Mouse (Mus musculus) lung, postnatal 4 days (tissue): ENCODE data around the gene Csrp1.

ENCODE experiments used
- DNase-seq, 2 experiments: peaks; one replicate each; pipeline ENCODE4 v3.0.0; 2021

Csrp1 gene

DNA sequence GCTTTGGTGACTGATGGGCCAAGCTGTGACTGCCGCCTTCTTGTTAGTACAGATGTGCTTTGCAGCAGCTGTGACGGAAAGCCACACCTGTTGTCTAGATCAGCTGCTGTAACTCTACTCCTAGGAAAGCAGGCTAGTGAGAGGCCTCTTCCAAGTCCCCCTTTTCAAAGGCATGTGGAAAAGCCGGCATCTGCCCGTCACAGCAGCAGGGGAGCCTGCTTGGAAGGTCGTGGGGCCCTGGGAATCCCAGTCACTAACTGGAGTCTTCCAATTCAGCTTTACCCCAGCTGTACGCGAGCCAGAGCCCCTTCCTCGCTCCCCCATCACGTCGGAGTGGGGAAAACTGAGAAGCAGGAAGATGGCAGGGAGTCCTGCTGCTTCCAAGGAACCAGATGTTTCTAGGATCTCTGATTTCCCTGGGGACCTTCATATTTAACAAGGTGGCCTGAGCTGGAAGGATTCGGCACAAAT lies 21.4 kb upstream of the Csrp1 start:
- DNase-seq: no peak

- peak; percentile 86 to 88 for DNase-seq
Measured at GRCm38 (mm10) chr1:135698996-135699705, 20.7 kb upstream of the Csrp1 start.

DNA sequence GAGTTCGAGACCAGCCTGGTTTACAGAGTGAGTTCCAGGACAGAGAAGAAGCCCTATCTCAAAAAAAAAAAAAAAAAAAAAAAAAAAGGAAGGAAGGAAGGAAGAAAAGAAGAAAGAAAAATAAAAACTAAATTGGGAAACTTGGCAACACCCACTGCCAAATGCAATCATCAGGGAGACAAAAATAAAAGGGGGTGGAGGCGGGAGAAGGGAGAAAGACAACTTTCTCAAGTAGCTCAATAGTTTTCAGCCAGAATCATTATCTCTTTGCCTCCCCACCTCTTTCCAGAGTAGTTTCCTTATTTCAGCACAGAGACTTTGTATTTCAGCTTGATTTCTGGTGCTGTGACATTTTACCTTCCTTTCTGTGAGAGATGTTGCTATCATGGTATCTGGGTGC lies 20.0 kb upstream of the Csrp1 start:
- no peak for DNase-seq

DNA sequence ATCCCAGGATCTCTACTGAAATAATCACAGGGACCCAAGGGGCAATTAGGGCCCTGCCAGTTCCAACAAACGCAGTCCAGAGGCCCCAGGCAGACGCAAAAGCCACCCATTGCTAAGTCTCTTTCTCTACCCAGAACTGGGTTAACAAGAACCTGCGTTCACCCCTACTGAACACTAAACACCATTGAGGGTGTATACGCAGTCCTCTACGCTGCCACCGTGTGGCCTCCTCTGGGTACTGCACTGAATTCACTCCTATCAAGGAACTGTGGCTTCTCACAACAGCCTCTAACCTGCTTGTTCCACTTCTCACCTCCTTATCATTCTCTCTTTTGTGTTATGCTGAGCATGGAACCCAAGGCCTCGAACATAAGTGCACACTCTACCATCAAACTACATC lies 19.3 kb upstream of the Csrp1 start:
- DNase-seq: peak; percentile 56 to 74

DNA sequence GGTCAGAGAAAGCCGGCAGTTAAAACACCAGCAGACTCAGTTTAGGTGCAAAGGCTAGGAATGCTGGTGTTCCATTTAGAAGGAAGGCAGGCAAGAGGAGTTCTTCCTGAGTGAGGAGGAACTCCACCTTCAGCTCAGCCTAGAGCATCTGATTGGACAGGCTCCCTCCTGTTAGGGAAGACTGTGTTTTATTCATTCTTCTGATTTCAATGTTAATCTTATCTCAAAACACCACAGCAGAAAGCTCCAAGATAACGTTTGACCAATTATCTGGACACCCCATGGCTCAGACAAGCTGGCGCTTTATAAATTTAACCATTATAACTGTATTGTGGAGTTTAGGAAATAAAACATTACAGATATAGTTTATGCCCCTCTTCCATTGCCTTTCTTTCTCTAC lies 18.5 kb upstream of the Csrp1 start:
- DNase-seq: no peak

- DNase-seq: no peak
Measured at GRCm38 (mm10) chr1:135702722-135703121, 17.1 kb upstream of the Csrp1 start.

GRCm38 (mm10) chr1:135704317-135704821 lies 15.5 kb upstream of the Csrp1 start:
- DNase-seq: no peak

- DNase-seq: no peak
Measured at GRCm38 (mm10) chr1:135708369-135708768, 11.5 kb upstream of the Csrp1 start.

- DNase-seq: no peak
Measured at GRCm38 (mm10) chr1:135711126-135711525, 8.7 kb upstream of the Csrp1 start.

GRCm38 (mm10) chr1:135714028-135714815 lies 5.6 kb upstream of the Csrp1 start:
- no peak for DNase-seq

GRCm38 (mm10) chr1:135714901-135715609 lies 4.8 kb upstream of the Csrp1 start:
- DNase-seq: no peak

- peak; percentile 77 to 86 for DNase-seq
Measured at GRCm38 (mm10) chr1:135719486-135719885, 375 bp upstream of the Csrp1 start.

GRCm38 (mm10) chr1:135723016-135723415 lies 3.2 kb downstream of the Csrp1 start:
- no peak for DNase-seq

DNA sequence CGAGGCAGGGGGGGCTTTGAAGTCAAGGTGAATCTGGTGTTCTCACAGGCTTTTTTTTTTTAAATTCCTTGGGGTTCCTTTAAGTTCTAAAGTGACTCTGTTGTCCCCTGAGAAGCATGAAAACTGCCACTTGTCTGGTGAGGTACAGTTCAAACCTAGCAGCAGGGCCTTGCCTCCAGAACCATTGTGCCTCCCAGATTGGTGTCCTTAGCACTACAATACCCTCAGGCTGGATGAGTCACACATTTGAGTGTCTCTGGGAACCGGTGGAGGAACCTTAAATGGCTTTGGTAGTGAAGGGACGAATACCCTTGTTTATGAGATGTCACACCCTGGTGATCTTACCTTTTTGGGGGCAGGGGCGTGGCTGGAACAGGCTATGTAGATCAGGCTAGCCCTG lies 4.3 kb downstream of the Csrp1 start:
- DNase-seq: no peak

DNA sequence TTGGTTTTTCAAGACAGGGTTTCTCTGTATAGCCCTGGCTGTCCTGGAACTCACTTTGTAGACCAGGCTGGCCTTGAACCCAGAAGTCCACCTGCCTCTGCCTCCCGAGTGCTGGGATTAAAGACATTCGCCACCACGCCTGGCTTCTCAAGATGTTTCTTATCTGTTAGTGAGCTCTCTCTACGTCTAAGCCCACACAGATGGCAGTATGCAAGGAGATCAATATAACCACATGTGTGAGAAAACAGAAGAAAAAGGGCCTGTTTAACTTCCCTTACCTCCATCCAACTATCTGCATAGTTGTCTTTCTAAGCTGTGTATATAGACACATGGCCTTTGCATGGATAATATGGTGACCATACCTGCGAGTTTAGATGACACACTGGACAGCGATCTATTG lies 5.5 kb downstream of the Csrp1 start:
- no peak for DNase-seq

DNA sequence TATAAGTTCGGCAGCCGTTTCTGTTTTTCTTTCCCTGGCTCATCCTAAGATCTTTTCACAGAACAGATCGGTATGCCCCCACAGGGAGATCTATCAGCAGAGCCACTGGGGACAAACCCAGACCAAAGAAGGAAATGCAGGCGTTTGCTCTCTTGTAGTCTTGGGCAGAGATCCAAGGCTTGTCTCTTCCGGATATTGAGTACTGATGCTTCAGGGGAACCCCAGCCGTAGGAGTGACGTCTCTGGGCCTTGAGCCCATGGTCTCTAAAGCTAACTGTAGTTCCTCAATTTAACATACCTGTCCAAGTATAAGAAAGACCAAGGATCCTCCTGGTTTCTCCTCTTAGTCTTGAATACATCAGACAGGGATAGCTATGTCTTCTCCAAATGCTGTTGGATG lies 6.1 kb downstream of the Csrp1 start:
- DNase-seq: peak; percentile 46 to 62

DNA sequence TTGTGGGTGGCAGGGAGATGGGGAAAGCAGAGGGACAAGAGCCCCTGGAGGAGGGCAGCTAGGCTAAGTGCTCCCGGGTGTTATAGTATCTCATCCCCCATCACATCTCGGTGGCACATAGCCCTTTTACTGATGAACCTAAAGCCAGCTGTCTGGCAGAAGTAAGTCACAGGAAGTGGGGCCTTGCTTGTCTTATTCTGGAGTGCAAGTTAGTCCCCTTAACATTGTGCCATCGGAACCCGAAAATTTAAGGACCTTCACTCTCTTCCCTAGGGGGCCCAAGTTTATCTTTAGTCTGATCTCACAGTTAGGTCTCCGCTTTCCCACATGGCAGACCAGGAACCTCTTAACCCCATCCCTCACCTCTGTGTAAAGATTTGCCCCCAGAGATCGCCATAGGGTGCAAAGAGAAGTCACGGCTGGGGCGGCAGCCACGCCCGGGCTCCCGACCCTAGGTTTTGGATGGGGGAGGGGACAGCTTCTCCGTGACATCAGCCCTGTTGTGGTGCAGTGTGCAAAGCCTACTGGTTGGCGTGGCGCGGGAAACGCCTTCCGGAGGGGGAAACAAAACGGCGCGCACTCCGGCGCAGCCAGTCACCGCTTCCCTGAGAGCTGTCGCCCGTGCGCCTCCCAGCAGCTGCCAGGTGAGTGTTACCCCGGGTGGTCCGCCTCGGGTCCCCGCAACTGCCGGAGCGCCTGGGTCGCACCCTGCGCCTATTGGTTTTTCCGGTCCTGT lies 8.9 kb downstream of the Csrp1 start:
- peak; percentile 93 to 94 for DNase-seq

DNA sequence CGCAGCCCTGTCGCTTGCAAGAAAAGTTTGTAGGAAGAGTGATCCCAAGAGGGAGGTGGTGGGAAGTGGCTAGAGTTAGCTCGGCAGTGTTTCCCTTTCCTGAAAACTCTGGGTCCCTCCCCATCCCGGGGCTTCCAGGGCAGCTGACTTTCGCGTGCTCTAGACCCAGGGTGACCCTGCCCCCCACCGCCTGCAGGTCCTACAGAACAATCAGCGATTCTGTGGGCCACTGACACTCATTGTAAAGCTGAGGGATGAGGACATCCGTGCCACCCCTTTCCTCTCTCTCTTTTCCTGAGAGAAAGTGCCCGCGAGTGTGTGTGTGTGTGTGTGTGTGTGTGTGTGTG lies 9.5 kb downstream of the Csrp1 start:
- no peak for DNase-seq

DNA sequence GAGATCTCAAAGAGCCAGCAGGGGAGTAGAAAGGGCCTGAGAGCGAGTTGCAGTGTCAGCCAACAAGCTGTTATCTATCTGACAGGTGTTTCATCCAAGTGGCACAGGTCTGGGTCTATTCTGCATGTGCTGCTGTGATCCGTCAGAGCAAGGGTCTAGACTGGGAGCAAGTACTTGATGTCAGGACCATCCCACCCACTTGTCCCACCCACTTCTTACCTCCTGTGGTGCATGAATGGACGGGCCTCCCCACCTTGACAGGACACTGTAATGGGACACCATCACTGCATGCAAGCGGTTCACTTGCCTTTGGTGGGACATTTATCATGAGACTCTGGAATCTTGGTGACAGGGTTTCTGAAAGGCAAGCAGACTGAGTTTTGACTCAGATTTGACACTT lies 10.0 kb downstream of the Csrp1 start:
- DNase-seq: no peak

DNA sequence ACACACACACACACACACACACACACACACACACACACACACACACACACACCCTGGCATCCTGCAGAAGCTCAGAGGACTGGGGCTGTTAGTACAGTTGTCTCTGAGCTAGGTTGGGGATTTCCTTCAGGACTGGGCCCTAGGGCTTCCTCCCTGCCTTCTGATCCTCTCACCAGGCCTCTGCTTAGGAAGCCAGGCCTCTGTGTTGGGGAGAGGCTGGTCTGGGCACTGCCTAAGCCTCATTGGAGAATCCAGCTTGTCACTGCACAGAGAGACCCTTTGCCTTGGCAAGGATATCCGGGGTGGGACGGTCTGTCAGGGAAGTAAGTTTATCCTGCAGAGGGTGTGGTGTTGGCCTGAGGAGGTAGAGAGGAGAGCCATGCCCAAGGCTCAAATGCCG lies 10.4 kb downstream of the Csrp1 start:
- DNase-seq: peak; percentile 62 to 77

DNA sequence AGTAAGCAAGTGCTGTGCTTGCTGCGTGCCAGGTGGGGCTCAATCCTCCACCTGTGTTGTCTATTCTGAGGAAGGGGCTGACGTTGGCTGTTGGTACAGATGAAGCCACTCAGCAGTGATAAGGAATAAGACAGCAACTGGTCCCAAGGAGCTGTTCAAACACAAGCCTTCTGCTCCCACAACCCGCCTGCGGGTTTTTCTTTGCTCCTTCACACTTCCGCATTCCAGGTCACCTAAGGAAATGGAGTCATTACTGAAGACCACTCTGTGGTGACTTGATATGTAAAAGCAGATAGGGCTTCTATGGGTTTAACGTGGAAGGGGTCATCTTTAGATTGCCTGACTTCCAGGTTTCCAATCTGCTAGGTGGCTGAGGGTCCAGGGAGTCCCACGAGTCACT lies 11.5 kb downstream of the Csrp1 start:
- peak in 1 of 2 experiments; percentile 51 for DNase-seq

GRCm38 (mm10) chr1:135731897-135732684 lies 12.2 kb downstream of the Csrp1 start:
- peak; percentile 81 to 86 for DNase-seq
